Mouse (Mus musculus) liver, embryonic 14.5 days (tissue): Measurements from ENCODE around the gene Prtn3. TPM values are rescaled to one million over a fixed set of nuclear protein-coding genes. Genes with fewer than 3 reads are reported as not detected.
"Not testable (repeated sequence)": the region's sequence is repeated elsewhere in the genome, so short reads cannot be mapped to it uniquely, and the experiment has no call there.

Experiments used
- ATAC-seq: fragments of 200-750 bp; cut with Nextera tagmentation; 2 replicates; pipeline ENCODE4 v1.8.0; 2017; ENCODE audit warnings: moderate number of reproducible peaks, mild to moderate bottlenecking, moderate library complexity; ENCODE audit not compliant: insufficient read depth
- DNase-seq, 3 experiments: peaks; one replicate each; pipeline ENCODE4 v3.0.0-alpha.2; 2012 to 2013; ENCODE audit warnings: low read depth in 3 of 3, low spot score in 3 of 3
- H3K27ac ChIP-seq: fragments of 300-500 bp; sonication (generic); 2 replicates; pipeline ENCODE4 v1.5.1; 2014; ENCODE audit warnings: moderate library complexity, mild to moderate bottlenecking, control low read depth, inconsistent platforms
- H3K27me3 ChIP-seq: fragments of 300-500 bp; sonication (generic); 2 replicates; pipeline ENCODE4 v1.6.1; 2014; ENCODE audit warnings: mild to moderate bottlenecking, low read length, moderate library complexity; ENCODE audit not compliant: control insufficient read depth, insufficient read depth
- H3K36me3 ChIP-seq: fragments of 300-500 bp; sonication (generic); replicated peaks from 2 replicates; pipeline ENCODE4 v1.6.1; 2014; ENCODE audit warnings: low read depth; ENCODE audit not compliant: control insufficient read depth, insufficient read depth
- H3K4me1 ChIP-seq, 2 experiments: fragments of 200-500 bp in 1 of 2; fragments of 300-500 bp in 1 of 2; sonication (generic) in 1 of 2; replicated peaks; 2 replicates each; pipeline ENCODE4 v1.6.1; 2012 to 2014; ENCODE audit warnings: antibody characterized with exemption in 1 of 2, inconsistent platforms in 1 of 2, low read length in 1 of 2; ENCODE audit not compliant: control insufficient read depth in 2 of 2, insufficient read depth in 2 of 2
- H3K4me2 ChIP-seq: fragments of 300-500 bp; sonication (generic); 2 replicates; pipeline ENCODE4 v1.6.1; 2014; ENCODE audit warnings: low read depth, mild to moderate bottlenecking, control low read depth, moderate library complexity
- H3K4me3 ChIP-seq, 2 experiments: fragments of 200-500 bp in 1 of 2; fragments of 300-500 bp in 1 of 2; sonication (generic) in 1 of 2; 2 replicates each; pipeline ENCODE4 v1.5.1; 2012 to 2014; ENCODE audit warnings: low read depth in 2 of 2, low read length in 2 of 2, mild to moderate bottlenecking in 2 of 2, control low read depth in 1 of 2, inconsistent platforms in 1 of 2, moderate library complexity in 1 of 2; ENCODE audit not compliant: insufficient read depth in 1 of 2
- H3K9ac ChIP-seq: fragments of 300-500 bp; sonication (generic); replicated peaks from 2 replicates; pipeline ENCODE4 v1.6.1; 2014; ENCODE audit warnings: mild to moderate bottlenecking, control low read depth, moderate library complexity
- H3K9me3 ChIP-seq: fragments of 300-500 bp; sonication (generic); 2 replicates; pipeline ENCODE4 v1.6.1; 2016; ENCODE audit warnings: low read length, mixed read lengths; ENCODE audit not compliant: control insufficient read depth
- CTCF ChIP-seq: IDR thresholded peaks from 2 replicates; pipeline ENCODE4 v1.5.1; 2016; ENCODE audit warnings: antibody characterized with exemption, low read depth, control low read depth
- EP300 ChIP-seq: IDR thresholded peaks from 2 replicates; pipeline ENCODE4 v1.6.1; 2016; ENCODE audit warnings: antibody characterized with exemption, low read depth
- WGBS: fragments of 180-500 bp; shearing (Covaris S2); extraction: QIAGEN DNeasy Blood & Tissue Kit; methylation state at CpG from one replicate; pipeline ENCODE4 v1.1.7; 2014; ENCODE audit not compliant: insufficient replicate concordance; 5-methylcytosine and 5-hydroxymethylcytosine counted together
- polyA plus RNA-seq, 2 experiments: library from polyadenylated mRNA; depleted of rRNA in 1 of 2; stranded (reverse) in 1 of 2; unstranded in 1 of 2; fragments of >200 nt; fragmentation: Nextera tagmentation in 1 of 2; extraction: Ambion mirVana in 1 of 2; gene quantifications; 2 replicates each; pipeline versions ENCODE4 v1.2.1 to v1.2.3; 2012 to 2014

The Prtn3 gene
- polyA plus RNA-seq, 2 experiments = 132 to 133 TPM

DNA sequence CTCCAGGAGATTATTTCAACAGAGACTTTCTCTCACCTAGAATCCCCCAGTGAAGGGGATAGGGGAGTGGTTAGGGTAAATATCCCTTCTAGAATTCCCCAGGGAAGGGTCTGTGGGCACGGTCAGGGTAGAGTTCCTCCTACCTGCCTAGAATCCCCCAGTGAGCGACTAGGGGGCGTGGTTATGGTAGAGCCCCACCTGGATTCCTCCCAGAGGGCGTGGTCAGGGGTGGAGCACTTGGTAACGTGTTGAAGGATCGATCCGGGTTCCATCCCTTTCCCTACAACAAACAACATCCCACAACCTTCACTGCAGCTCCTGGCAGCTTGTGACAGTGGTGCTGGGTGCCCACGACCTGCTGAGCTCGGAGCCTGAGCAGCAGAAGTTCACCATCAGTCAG lies 6.4 kb downstream of the Prtn3 start:
- DNase-seq (no peak), ATAC-seq (peak; percentile 24; the same call in 1 of the 2 replicates)
- Histone ChIP-seq H3K27me3 (no peaks in the 10 kb centered on the region; the same call in 1 of the 2 replicates), H3K36me3 (no peaks in the 10 kb centered on the region), H3K9ac (no peak overlapping the region), H3K4me1 (peaks cover 6 to 23% of the 10 kb centered on the region in 2 experiments), H3K9me3 (no peaks in the 10 kb centered on the region), H3K27ac (no peak overlapping the region), H3K4me3 (peak overlapping the region; percentile 7 to 28; a peak in 3 of 4 replicates), H3K4me2 (peak overlapping the region; percentile 56)
- TF ChIP-seq CTCF = no peak
- no peak for TF ChIP-seq EP300
- 8% methylated on average over 9 of the region's 9 CpGs for WGBS

GRCm38 (mm10) chr10:79881981-79882380 lies 7.7 kb downstream of the Prtn3 start:
- H3K27ac ChIP-seq = no peak overlapping the region
- H3K27me3 ChIP-seq = no peaks in the 10 kb centered on the region; the same call in 1 of the 2 replicates
- H3K4me1 ChIP-seq = peaks cover 6 to 23% of the 10 kb centered on the region in 2 experiments
- 1% methylated on average over 22 of the region's 22 CpGs for WGBS
- H3K4me3 ChIP-seq = peak overlapping the region in 1 of 2 experiments; percentile 21; a peak in 1 of 4 replicates
- H3K36me3 ChIP-seq = no peaks in the 10 kb centered on the region
- H3K9ac ChIP-seq = no peak overlapping the region; the same call in 1 of the 2 replicates
- H3K4me2 ChIP-seq = peak overlapping the region; percentile 56
- no peak for TF ChIP-seq CTCF
- TF ChIP-seq EP300 = no peak
- peak; percentile 34; the same call in 1 of the 2 replicates for ATAC-seq
- H3K9me3 ChIP-seq = no peaks in the 10 kb centered on the region
- no peak for DNase-seq

DNA sequence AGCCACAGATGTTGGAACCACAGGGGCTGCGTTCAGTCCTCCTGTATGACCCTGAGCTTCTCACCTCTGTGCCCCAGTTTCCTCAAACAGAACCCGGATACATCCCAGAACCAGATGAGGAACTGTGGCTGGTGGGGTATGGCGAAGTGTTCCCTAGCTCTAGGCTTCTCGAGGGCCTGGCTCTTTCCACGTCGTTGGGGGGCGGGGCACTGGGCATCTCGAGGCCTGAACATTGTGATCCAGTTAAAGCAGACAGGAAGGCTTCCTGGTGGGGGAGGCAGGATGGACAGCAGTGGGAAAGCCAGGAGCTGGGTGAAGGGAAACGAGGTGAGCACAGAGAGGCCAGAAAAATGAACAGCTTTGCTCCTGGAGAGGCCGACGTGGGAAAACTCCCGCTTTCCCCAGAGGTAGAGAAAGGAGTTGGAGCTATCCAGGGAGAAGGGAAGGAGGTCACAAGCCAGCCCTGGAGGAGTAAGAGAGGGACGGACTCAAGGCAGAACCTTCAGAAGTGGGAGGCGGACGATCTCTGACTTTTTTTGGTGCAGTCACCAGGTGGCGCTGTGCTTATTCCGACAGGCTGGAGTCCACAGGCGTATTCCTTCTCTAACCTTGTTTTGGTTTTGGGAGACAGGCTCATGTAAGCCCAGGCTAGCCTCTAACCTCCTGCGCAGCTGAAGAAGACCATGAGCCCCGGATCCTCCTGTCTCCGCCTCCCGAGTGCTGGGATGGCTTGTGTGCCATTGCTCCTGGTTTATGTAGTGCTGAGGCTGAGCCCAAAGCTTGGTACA lies 9.2 kb downstream of the Prtn3 start:
- Histone ChIP-seq H3K27ac (no peak overlapping the region), H3K4me1 (peaks cover 6 to 16% of the 10 kb centered on the region in 2 experiments), H3K4me3 (no peak overlapping the region), H3K9me3 (no peaks in the 10 kb centered on the region), H3K36me3 (no peaks in the 10 kb centered on the region), H3K4me2 (0 out of 2 replicates have a peak overlapping the region, but pooled peaks have one; percentile 5), H3K9ac (no peak overlapping the region), H3K27me3 (no peaks in the 10 kb centered on the region; the same call in 1 of the 2 replicates)
- DNase-seq (peak; percentile 53 to 66 (median 59)), ATAC-seq (no peak)
- 17% methylated on average over 22 of the region's 22 CpGs for WGBS
- peak; percentile 89 for TF ChIP-seq CTCF
- TF ChIP-seq EP300 = no peak

GRCm38 (mm10) chr10:79884446-79884845 lies 10.2 kb downstream of the Prtn3 start:
- no peaks in the 10 kb centered on the region; the same call in 1 of the 2 replicates for H3K27me3 ChIP-seq
- peaks cover 6 to 16% of the 10 kb centered on the region in 2 experiments for H3K4me1 ChIP-seq
- H3K4me3 ChIP-seq = no peak overlapping the region
- no peak overlapping the region for H3K9ac ChIP-seq
- H3K9me3 ChIP-seq = no peaks in the 10 kb centered on the region
- ATAC-seq (no peak), DNase-seq (no peak)
- TF ChIP-seq EP300 (no peak), CTCF (no peak)
- H3K36me3 ChIP-seq = no peaks in the 10 kb centered on the region
- 31% methylated on average over 4 of the region's 4 CpGs for WGBS
- no peak overlapping the region for H3K27ac ChIP-seq
- no peak overlapping the region for H3K4me2 ChIP-seq

DNA sequence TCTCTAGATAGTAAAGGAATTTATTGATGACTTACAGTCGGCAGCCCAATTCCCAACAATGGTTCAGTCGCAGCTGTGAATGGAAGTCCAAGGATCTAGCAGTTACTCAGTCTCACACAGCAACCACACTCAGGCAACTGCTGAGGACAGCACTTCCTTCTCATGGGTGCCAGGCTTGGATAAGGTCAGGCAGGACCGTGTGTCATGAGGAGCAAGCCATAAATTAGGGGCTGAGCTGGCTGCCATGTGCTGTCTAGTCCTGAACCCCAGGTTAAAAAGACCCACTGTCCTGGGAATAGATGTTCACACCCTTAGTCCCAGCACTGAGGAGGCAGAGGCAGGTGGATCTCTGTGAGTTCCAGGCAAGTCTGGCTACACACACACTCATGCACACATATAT lies 10.7 kb downstream of the Prtn3 start:
- H3K4me1 ChIP-seq = peaks cover 6 to 16% of the 10 kb centered on the region in 2 experiments
- H3K4me3 ChIP-seq, H3K27me3 ChIP-seq, H3K27ac ChIP-seq, H3K36me3 ChIP-seq, H3K4me2 ChIP-seq, H3K9ac ChIP-seq, H3K9me3 ChIP-seq, DNase-seq, ATAC-seq: not testable (repeated sequence)
- 16% methylated on average over 2 of the region's 3 CpGs for WGBS
